Mouse (Mus musculus) G1E (cell line): Measurements from ENCODE around the gene Grk2. TPM values are rescaled to one million over a fixed set of nuclear protein-coding genes. Genes with fewer than 3 reads are reported as not detected.

Experiments
- ATAC-seq: 2 replicates; pipeline ENCODE4 v1.8.0; 2016; ENCODE audit warnings: mild to moderate bottlenecking; ENCODE audit not compliant: insufficient number of reproducible peaks, poor library complexity, low FRiP score, severe bottlenecking; ENCODE audit errors: extremely low read depth
- DNase-seq: peaks from one replicate; pipeline ENCODE4 v3.0.0; 2012; ENCODE audit warnings: low spot score
- H3K27me3 ChIP-seq: 2 replicates; pipeline ENCODE4 v1.6.1; 2012; ENCODE audit warnings: mild to moderate bottlenecking, low read length, inconsistent platforms; ENCODE audit not compliant: insufficient read depth
- H3K36me3 ChIP-seq: replicated peaks from 2 replicates; pipeline ENCODE3; 2012; ENCODE audit warnings: mild to moderate bottlenecking, inconsistent platforms
- H3K4me1 ChIP-seq: 2 replicates; pipeline ENCODE4 v1.6.1; 2012; ENCODE audit warnings: low read depth, low read length, inconsistent platforms, mixed read lengths; ENCODE audit not compliant: insufficient read depth
- H3K4me3 ChIP-seq: 2 replicates; pipeline ENCODE4 v1.5.1; 2012; ENCODE audit warnings: low read depth, mild to moderate bottlenecking, inconsistent platforms, low read length, moderate library complexity, mixed read lengths
- H3K9me3 ChIP-seq: replicated peaks from 2 replicates; pipeline ENCODE4 v1.6.1; 2012; ENCODE audit warnings: inconsistent platforms
- CTCF ChIP-seq: IDR thresholded peaks from 2 replicates; pipeline ENCODE4 v1.5.1; 2012; ENCODE audit warnings: low read depth, low read length, inconsistent platforms, mixed read lengths
- GATA1 ChIP-seq: IDR thresholded peaks from 2 replicates; pipeline ENCODE4 v1.6.1; 2012; ENCODE audit warnings: borderline replicate concordance, low read length, inconsistent platforms, mixed read lengths
- GATA2 ChIP-seq: IDR thresholded peaks from 2 replicates; pipeline ENCODE4 v1.6.1; 2012; ENCODE audit warnings: low read depth, low read length, inconsistent platforms, borderline replicate concordance
- POLR2AphosphoS5 ChIP-seq: IDR thresholded peaks from 2 replicates; pipeline ENCODE4 v1.6.1; 2012; ENCODE audit warnings: low read depth, low read length, inconsistent platforms; ENCODE audit not compliant: insufficient replicate concordance
- TAL1 ChIP-seq: conservative IDR thresholded peaks from 2 replicates; pipeline ENCODE4 v1.6.1; 2012; ENCODE audit warnings: low read depth, low read length, inconsistent platforms, mixed read lengths
- polyA plus RNA-seq: library from polyadenylated mRNA; stranded (reverse); fragments of >175 nt; gene quantifications from 2 replicates; pipeline ENCODE4 v1.2.3, GENCODE M21; 2012
- total RNA-seq, 2 experiments: library from RNA; stranded (forward) in 1 of 2; stranded (reverse) in 1 of 2; fragments of 200-1000 nt in 1 of 2; fragments of >200 nt in 1 of 2; fragmentation: Nextera tagmentation in 1 of 2; gene quantifications; 2 replicates each; pipeline ENCODE4 v1.2.3; 2014 to 2017

Grk2 gene
- total and polyA plus RNA-seq, 3 experiments, result 149 to 341 (median 335) TPM

GRCm38 (mm10) chr19:4282898-4283553, 23.0 kb downstream of the Grk2 start, which contains the start of gene Ankrd13d:
Ankrd13d (minus strand) TSS chr19:4283137.
- TF ChIP-seq TAL1 (no peak), GATA2 (no peak), GATA1 (no peak), POLR2AphosphoS5 (no peak), CTCF (peak; percentile 81)
- Histone ChIP-seq H3K4me3 (peak within 1 kb of the TSS; percentile 73), H3K9me3 (peaks cover 4% of the 10 kb centered on the region), H3K4me1 (peaks cover 27% of the 10 kb centered on the region), H3K36me3 (peaks cover 40% of the 10 kb centered on the region), H3K27me3 (peaks cover 6% of the 10 kb centered on the region; the same call in 1 of the 2 replicates)
- DNase-seq (peak; percentile 92), ATAC-seq (peak; percentile 97)

DNA sequence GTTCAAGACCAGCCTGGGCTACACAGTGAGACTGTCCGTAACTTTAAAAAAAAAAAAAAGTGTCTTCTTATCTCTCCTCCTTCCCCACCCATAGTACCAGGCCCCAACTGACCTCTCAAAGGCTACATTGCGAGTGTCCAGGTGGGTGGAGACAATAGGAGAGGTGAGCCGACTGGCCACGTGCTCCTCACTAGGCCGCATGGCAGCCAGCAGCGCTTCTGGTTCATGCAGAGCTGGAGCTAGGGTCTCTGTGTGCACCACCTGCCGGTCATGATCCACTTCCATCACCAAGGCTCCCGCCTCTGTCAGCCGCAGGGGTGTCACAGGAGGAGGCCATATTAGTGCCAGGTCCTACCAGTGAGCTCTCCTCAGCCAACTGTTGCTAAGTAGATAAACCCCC, 25.6 kb downstream of the Grk2 start:
- TF ChIP-seq TAL1 (no peak), GATA2 (no peak), CTCF (no peak), GATA1 (no peak), POLR2AphosphoS5 (no peak)

DNA sequence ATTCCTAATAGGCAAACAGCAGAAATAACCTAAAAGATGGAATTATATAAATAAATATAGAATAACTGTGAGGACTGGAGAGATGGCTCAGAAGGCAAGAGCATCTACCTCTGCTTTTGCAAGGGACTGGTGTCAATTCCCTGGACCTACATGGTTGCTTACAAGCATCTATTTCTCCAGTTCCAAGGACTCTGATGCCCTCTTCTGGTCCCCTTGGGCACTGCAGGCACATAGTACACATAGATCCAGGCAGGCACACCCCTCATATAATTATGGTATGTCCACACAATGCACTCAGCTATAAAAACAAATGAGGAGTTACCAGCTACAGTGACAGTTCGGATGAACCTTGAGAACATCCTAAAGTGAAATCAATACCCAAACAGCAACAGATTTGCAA, 26.5 kb downstream of the Grk2 start:
- no peak for ATAC-seq
- Histone ChIP-seq H3K4me3 (no peak overlapping the region), H3K36me3 (peaks cover 4% of the 10 kb centered on the region), H3K4me1 (peaks cover 22% of the 10 kb centered on the region), H3K9me3 (peaks cover 8% of the 10 kb centered on the region), H3K27me3 (peaks cover 11% of the 10 kb centered on the region)
- DNase-seq, result no peak
- TF ChIP-seq GATA2 (no peak), POLR2AphosphoS5 (no peak), TAL1 (no peak), CTCF (no peak), GATA1 (no peak)

More for the DNA sequence above, 25.6 kb downstream of the Grk2 start:
- Histone ChIP-seq H3K4me3 (no peak overlapping the region), H3K4me1 (peaks cover 26% of the 10 kb centered on the region), H3K27me3 (peaks cover 11% of the 10 kb centered on the region), H3K9me3 (peaks cover 8% of the 10 kb centered on the region), H3K36me3 (peaks cover 14% of the 10 kb centered on the region)
- ATAC-seq, result no peak
- DNase-seq, result no peak

DNA sequence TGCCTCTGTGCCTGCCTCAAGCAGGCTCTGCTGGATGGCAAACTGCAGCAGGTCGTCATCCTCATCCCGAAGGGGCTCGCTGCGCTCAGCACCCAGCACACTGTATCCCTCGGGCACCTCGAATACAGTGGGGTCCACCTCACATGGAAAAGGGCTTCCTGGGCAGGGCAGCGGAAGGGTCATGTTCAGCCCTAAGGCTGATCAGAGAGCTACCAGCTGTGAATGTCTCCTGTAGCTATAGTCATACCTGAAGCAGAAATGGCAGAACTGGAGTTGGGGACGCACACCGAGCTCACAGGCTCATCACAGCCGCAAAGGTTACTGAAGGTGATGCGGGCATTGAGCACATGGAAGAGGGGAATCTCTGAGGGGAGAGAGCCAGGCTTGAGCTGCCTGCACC, 35.0 kb downstream of the Grk2 start:
- Histone ChIP-seq H3K9me3 (no peaks in the 10 kb centered on the region), H3K4me1 (peaks cover 14% of the 10 kb centered on the region), H3K27me3 (peaks cover 69% of the 10 kb centered on the region), H3K4me3 (no peak overlapping the region), H3K36me3 (no peaks in the 10 kb centered on the region)
- TF ChIP-seq POLR2AphosphoS5 (no peak), GATA2 (no peak), CTCF (no peak), TAL1 (no peak), GATA1 (no peak)
- DNase-seq (no peak), ATAC-seq (no peak)

GRCm38 (mm10) chr19:4270187-4270586, 35.8 kb downstream of the Grk2 start:
- peaks cover 77% of the 10 kb centered on the region for H3K27me3 ChIP-seq
- peaks cover 14% of the 10 kb centered on the region for H3K4me1 ChIP-seq
- TF ChIP-seq GATA1, result no peak
- TF ChIP-seq TAL1, result no peak
- no peak for TF ChIP-seq GATA2
- no peak for TF ChIP-seq CTCF
- TF ChIP-seq POLR2AphosphoS5, result no peak
- no peaks in the 10 kb centered on the region for H3K9me3 ChIP-seq
- no peak for DNase-seq
- H3K36me3 ChIP-seq, result no peaks in the 10 kb centered on the region
- H3K4me3 ChIP-seq, result no peak overlapping the region
- ATAC-seq, result no peak

DNA sequence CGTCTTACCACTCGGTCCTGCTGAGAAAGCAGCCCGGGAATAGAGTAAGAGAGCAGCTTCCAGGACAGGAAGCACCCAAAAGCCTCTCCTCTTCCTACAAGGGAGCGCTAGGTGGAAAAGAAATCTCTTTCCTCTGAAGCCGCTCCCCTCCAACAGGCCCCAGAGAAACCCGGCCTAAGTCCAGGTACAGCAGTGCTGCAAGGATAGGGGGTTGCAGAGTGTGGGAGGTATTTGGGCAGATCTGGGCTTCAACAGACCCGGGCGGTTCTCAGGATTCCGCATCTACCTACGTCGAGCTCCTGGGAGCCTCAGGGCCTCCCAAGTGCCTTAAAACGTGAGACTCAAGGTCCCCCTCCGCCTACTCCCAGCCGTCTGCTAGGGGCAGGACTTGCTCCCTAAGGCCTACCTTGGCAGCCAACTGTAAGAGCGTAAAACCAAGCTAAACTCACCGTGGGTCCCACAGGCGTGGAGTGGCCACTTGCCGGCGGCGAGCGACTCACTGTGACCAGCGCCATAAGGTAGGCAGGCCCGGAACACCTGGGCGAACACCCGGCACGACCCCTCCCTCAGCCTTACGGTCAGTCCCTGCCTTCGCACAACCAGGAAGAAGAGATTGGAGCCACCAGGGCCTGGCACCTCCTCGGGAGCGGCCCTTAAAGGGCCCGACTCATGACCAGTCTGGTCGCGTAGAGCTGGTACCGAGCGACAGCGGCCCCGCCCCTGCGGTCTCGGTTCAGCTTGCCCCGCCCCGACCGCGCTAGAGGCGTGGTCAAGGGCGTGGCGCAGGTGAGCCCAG, 37.3 kb downstream of the Grk2 start, which contains the start of gene Ssh3:
Gene Ssh3 (minus strand): TSS at position 615 of the 796 bp plus-strand sequence.
- peaks cover 91% of the 10 kb centered on the region for H3K27me3 ChIP-seq
- peaks cover 18% of the 10 kb centered on the region for H3K4me1 ChIP-seq
- no peaks in the 10 kb centered on the region for H3K36me3 ChIP-seq
- H3K4me3 ChIP-seq, result peak within 1 kb of the TSS; percentile 65; the same call in 1 of the 2 replicates
- no peak for DNase-seq
- ATAC-seq, result peak; percentile 15; the same call in 1 of the 2 replicates
- H3K9me3 ChIP-seq, result no peaks in the 10 kb centered on the region
- TF ChIP-seq POLR2AphosphoS5 (no peak), GATA1 (no peak), TAL1 (no peak), CTCF (no peak), GATA2 (no peak)
